Mouse (Mus musculus): Measurements from ENCODE around the gene Mrps7. TPM values are rescaled to one million over a fixed set of nuclear protein-coding genes. Genes with fewer than 3 reads are reported as not detected.

Gene Mrps7
- polyA plus RNA-seq, 1 experiment from 2014 or later = 80.1 TPM

Other genes with a start within 250 kb of the Mrps7 start
- gene Hid1, start 236.2 kb upstream of the Mrps7 start, polyA plus RNA-seq (2015; fragmentation: Nextera tagmentation; extraction: Ambion mirVana) = 7.6 and 11.2 TPM in 2 replicates
- 6.3 and 11.1 TPM in 2 replicates for gene Cdr2l, start 222.0 kb upstream of the Mrps7 start, polyA plus RNA-seq (2015; fragmentation: Nextera tagmentation; extraction: Ambion mirVana)
- gene Mrpl58, start 200.2 kb upstream of the Mrps7 start, polyA plus RNA-seq (2015; fragmentation: Nextera tagmentation; extraction: Ambion mirVana) = 163 and 167 TPM in 2 replicates
- 1,570 and 2,168 TPM in 2 replicates for gene Atp5h, start 184.0 kb upstream of the Mrps7 start, polyA plus RNA-seq (2015; fragmentation: Nextera tagmentation; extraction: Ambion mirVana)
- 11.5 and 14.7 TPM in 2 replicates for gene Kctd2, start 183.8 kb upstream of the Mrps7 start, polyA plus RNA-seq (2015; fragmentation: Nextera tagmentation; extraction: Ambion mirVana)
- gene Trim80, start 163.4 kb upstream of the Mrps7 start, polyA plus RNA-seq (2015; fragmentation: Nextera tagmentation; extraction: Ambion mirVana) = 0.06 TPM in 1 of 2 replicates, not detected in the other
- gene Slc16a5, start 141.5 kb upstream of the Mrps7 start, polyA plus RNA-seq (2015; fragmentation: Nextera tagmentation; extraction: Ambion mirVana) = 0.57 and 5.0 TPM in 2 replicates
- 4.6 and 6.2 TPM in 2 replicates for gene Armc7, start 128.3 kb upstream of the Mrps7 start, polyA plus RNA-seq (2015; fragmentation: Nextera tagmentation; extraction: Ambion mirVana)
- 49.6 and 62.1 TPM in 2 replicates for gene Nt5c, start 112.1 kb upstream of the Mrps7 start, polyA plus RNA-seq (2015; fragmentation: Nextera tagmentation; extraction: Ambion mirVana)
- 480 and 515 TPM in 2 replicates for gene Jpt1, start 89.5 kb upstream of the Mrps7 start, polyA plus RNA-seq (2015; fragmentation: Nextera tagmentation; extraction: Ambion mirVana)
- 566 and 571 TPM in 2 replicates for gene Sumo2, start 67.6 kb upstream of the Mrps7 start, polyA plus RNA-seq (2015; fragmentation: Nextera tagmentation; extraction: Ambion mirVana)
- 80.8 and 105 TPM in 2 replicates for gene Nup85, start 39.5 kb upstream of the Mrps7 start, polyA plus RNA-seq (2015; fragmentation: Nextera tagmentation; extraction: Ambion mirVana)
- gene Gga3, start 126 bp downstream of the Mrps7 start, polyA plus RNA-seq (2015; fragmentation: Nextera tagmentation; extraction: Ambion mirVana) = 13.7 and 16.3 TPM in 2 replicates
- 30.2 and 34.5 TPM in 2 replicates for gene Mif4gd, start 9.0 kb downstream of the Mrps7 start, polyA plus RNA-seq (2015; fragmentation: Nextera tagmentation; extraction: Ambion mirVana)
- gene Slc25a19, start 24.4 kb downstream of the Mrps7 start, polyA plus RNA-seq (2015; fragmentation: Nextera tagmentation; extraction: Ambion mirVana) = 47.7 and 48.8 TPM in 2 replicates
- gene Grb2, start 104.7 kb downstream of the Mrps7 start, polyA plus RNA-seq (2015; fragmentation: Nextera tagmentation; extraction: Ambion mirVana) = 103 and 104 TPM in 2 replicates
- gene Tmem94, start 161.5 kb downstream of the Mrps7 start, polyA plus RNA-seq (2015; fragmentation: Nextera tagmentation; extraction: Ambion mirVana) = 36.7 and 38.8 TPM in 2 replicates
- 18.0 and 22.5 TPM in 2 replicates for gene Caskin2, start 209.7 kb downstream of the Mrps7 start, polyA plus RNA-seq (2015; fragmentation: Nextera tagmentation; extraction: Ambion mirVana)
- 20.1 and 26.4 TPM in 2 replicates for gene Tsen54, start 210.8 kb downstream of the Mrps7 start, polyA plus RNA-seq (2015; fragmentation: Nextera tagmentation; extraction: Ambion mirVana)
- 12.7 and 17.2 TPM in 2 replicates for gene Llgl2, start 220.1 kb downstream of the Mrps7 start, polyA plus RNA-seq (2015; fragmentation: Nextera tagmentation; extraction: Ambion mirVana)